Mouse (Mus musculus) granulocyte monocyte progenitor cell, adult 5-6 weeks (primary cell): ENCODE data around the gene Itga2b. TPM values are rescaled to one million over a fixed set of nuclear protein-coding genes. Genes with fewer than 3 reads are reported as not detected.

Experiments used
- ATAC-seq: replicated peaks from 2 replicates; pipeline ENCODE4 v1.8.0; 2016; ENCODE audit warnings: mild to moderate bottlenecking, moderate TSS enrichment, inconsistent platforms; ENCODE audit not compliant: poor library complexity, severe bottlenecking
- total RNA-seq, 2 experiments: library from RNA; stranded (forward) in 1 of 2; stranded (reverse) in 1 of 2; fragments of 200-712, 200-1000 nt in 1 of 2; fragments of >200 nt in 1 of 2; fragmentation: Nextera tagmentation in 1 of 2; gene quantifications; 2 replicates each; pipeline ENCODE4 v1.2.3; 2014 to 2017

The Itga2b gene
- 12.4 and 17.1 TPM in 2 replicates for total RNA-seq (2014; fragmentation: Nextera tagmentation)
- total RNA-seq (2017), result 14.4 and 14.7 TPM in 2 replicates

DNA sequence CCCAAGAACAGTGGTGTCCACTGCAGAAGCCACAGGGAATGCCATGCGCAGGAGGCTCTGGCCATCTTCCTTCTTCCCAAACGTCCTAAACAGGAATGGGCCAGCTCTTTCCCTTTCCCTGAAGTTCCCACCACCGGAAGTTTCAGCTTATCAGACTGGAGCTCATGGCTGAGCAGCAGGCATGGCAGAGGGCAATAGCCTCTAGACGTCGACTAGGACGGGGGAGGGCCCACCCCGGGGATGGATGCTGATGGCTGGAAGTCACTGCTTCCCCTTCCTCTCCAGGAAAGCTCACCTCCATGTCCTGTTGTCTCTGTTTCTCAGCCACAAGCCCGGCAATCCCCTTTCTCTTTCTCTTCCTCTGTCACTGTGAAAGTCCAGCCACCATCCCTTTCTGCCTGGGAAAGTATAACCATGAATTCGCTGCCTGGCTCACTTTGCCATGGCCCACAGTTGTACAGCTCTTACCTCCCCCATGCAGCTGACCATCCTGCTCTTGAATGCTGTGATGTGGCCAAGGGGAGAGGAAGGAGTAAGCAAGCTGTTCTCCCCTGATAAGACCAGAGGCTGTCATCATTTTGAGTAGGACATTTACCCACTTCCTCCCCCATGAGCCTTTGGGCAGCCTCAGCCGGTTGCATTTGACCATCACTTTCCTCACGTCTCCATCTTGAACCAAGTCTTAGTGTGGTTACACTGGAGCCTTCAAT, at the start of gene Itga2b:
Gene Itga2b (minus strand): TSS at position 475 of the 710 bp plus-strand sequence.
- ATAC-seq, result peak; percentile 43

DNA sequence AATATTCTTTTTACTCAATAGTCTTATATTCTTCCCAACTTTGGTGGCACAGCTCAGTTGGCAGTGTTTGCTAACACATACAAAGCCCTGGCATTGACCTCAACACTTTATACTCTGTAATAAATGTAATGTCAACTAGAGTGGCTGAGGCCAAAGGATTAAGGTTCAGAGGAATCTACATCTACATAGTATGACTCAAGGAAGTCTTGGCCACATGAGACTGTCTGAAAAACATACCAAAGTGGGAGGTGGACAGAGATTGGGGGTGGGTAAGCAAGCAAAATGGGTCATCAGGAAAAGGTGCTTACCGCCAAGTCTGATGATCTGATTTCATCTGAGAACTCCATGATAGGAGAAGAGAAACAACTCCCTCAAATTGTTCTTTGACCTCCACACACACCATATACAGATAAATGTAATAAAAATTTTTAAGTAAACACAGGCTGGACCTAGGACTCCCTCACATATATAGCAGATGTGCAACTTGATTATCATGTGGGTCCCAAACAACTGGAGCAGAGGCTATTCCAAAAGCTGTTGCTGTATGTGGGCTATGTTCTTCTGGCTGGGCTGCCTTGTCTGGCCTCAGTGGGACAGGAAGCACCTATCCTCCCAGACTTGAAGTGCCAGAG, 45.0 kb upstream of the Itga2b start:
- ATAC-seq, result no peak

- ATAC-seq, result no peak
These were observed 40.3 kb upstream of the Itga2b start for GRCm38 (mm10) chr11:102510226-102510625.

GRCm38 (mm10) chr11:102496732-102497131, 26.8 kb upstream of the Itga2b start:
- ATAC-seq, result no peak

DNA sequence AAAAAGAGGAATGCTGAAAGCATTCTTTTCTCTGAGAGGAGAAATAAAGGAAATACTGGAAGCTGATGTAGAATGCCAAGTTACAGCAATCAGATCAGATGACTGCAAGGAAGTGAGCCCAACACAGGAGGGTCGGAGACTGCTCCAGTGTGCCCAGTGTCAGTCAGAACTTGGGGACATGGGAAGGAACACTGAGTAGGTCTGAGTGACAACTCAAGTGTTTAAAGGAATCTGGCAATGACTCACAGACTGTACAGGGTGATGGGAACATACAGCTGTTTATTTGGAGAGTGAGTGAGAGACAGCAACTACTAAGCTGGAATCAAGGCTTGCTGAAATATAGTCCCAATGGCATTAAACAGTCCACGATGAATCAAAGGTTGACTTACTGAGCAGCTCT, 26.3 kb upstream of the Itga2b start:
- ATAC-seq, result no peak

- ATAC-seq, result no peak
These were observed 25.8 kb upstream of the Itga2b start for GRCm38 (mm10) chr11:102495742-102496141.

DNA sequence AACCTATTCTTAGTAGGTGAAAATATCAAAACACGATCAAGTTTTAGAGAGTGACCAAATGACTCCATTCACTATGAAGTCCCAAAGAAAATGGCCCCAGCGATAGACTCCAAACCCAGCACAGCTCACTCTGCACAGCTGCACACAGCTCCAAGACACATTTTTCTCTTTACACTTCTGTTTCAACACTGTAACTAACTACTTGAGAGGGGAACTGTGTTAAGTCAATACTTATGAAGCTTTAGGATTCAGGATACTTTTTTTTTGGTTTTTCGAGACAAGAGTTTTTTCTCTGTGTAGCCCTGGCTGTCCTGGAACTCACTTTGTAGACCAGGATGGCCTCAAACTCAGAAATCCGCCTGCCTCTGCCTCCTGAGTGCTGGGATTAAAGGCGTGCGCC, 25.2 kb upstream of the Itga2b start:
- ATAC-seq, result no peak

- no peak for ATAC-seq
These were observed 24.2 kb upstream of the Itga2b start for GRCm38 (mm10) chr11:102494063-102494650.

- no peak for ATAC-seq
These were observed 23.3 kb upstream of the Itga2b start for GRCm38 (mm10) chr11:102493241-102493640.

DNA sequence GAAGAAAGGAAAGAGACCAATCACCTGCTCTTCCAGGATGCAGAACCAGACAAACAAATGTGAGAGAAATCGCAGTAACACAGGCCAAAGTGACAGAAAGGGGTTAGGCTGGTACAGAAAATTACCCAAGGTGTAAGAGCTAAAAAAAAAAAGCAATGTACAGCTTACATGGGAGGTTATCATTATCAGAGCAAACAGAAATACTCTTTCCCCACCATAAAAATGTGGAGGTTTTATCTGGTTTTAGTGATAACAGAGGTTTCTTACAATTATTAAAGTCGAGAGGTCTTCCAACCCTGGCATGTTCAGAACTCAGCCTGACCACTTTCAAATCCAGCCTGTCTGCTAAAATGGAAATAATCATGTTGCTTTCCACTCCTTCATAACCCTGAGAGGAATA, 18.0 kb upstream of the Itga2b start:
- no peak for ATAC-seq

GRCm38 (mm10) chr11:102486733-102487386, 16.9 kb upstream of the Itga2b start:
- peak; percentile 35; the same call in 1 of the 2 replicates for ATAC-seq

- no peak for ATAC-seq
These were observed 11.9 kb upstream of the Itga2b start for GRCm38 (mm10) chr11:102481779-102482178.

DNA sequence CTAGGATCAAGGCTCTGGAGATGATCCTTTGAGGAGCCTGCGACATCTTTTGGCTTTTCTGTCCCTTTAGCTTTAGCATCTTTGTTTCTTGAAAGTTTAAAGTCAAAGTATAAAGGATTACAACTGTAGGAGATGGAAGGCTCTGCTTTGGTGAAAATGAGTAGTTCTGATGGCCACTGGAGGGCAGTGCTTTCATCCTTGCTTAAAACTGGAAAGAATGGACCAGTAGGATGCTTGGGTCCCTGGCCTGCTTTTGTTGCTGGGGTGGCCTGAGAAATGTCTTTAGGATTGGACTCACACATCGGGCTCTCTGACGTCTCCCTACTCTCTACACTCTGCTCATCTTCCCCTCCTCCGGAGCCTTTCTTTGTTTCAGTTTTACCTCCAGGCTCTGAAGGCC, 11.0 kb upstream of the Itga2b start:
- no peak for ATAC-seq

DNA sequence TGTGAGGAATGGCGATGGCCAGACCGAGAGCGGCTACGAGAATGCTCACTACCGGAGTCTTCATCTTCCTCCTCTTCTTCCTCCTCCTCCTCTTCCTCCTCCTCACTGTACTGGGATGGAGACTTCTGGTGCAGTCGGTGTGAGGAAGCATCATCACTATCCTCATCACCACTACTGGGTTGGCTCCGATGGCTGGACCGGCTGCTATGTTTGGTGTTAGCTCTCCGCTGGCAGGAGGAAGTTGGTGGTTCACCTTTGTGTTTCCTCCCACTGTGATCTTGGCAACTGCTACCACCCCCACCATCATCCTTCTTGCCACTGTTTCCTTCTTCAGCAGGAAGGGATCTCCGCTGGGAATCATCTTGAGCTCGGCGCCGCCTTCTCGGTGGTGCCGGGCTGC, 10.2 kb upstream of the Itga2b start:
- ATAC-seq, result no peak

DNA sequence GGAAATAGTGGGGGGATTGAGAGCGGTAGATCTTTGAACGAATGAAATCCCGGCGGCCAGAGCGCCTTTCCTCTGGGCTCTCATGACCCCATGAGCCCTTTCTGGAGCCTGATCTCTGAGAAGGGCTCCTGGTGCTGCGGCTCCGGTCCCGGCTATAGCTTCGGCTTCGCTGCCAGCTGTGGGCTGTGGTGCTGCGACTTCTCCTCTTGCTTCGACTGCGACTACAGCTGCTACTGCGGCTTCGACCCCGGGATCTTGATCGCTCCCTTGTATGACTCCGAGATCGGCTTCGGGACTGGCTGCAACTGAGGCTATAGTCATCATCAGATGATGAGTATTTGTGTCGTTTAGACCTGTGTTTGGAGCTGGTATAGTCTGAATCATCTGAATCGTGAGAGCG, 9.7 kb upstream of the Itga2b start:
- no peak for ATAC-seq

- no peak for ATAC-seq
These were observed 8.7 kb upstream of the Itga2b start for GRCm38 (mm10) chr11:102478671-102479070.

GRCm38 (mm10) chr11:102475027-102475426, 5.1 kb upstream of the Itga2b start:
- ATAC-seq, result no peak

DNA sequence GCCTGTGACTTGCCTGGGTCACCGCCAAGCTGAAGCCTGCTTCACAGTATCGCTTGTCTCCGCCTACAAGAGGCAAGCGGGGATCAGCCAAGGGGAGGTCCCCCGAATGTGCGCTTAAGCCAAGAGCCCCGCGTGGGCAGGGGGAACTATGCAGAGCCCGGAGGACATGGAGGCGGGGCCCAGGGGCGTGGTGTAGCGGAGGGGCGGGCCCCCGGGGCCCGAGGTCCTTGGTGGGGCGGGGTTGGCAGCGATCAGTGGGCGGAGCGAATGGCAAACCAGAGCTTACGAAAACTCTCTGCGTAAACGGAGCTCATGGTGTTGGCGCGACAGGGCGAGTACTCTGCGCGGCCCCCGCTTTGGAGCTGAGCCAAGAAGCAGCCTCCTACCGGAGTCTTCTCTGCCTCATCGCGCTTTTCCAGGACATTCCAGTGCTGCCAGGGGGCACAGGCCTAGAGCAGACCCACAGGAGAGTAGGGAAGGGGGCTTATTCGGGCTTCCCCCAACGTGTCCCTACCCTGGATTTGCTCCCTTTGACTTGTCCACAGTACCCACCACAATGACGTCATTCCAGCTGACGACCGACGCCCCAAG, 2.8 kb downstream of the Itga2b start:
- ATAC-seq, result peak; percentile 97

DNA sequence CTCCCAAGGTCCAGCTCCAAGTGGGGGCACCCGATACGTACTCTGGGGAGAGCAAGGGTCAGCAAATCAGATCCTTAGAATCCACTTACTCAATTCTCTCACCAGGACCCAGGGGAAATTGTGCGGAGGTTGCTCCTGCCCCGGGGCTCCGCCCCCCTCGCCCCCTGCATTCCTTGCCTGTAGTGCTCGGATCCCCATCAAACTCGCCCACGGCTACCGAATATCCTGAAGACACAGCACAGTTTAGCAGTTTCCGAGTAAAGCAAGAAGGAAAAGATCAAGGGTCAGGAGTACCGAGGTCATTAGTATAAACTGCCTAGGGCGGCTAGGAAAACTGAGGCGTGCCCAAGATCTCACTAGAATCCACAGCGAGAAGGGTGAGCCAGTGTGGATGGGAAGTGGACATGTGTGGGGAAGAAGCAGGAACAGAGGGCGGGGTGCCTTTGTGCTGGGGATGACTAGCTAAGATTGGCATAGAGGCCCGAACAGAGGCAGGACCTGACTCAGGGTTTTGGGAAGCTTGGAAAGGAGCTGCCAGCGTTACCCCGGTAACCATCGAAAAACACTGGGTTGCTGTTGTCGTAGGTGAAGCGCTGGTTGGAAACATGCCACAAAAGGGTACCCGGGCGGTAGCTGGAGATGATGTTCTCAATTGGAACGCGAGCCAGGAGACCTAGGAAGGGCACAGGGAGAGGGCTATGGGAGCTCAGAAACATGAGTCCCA, 4.0 kb downstream of the Itga2b start:
- no peak for ATAC-seq

- ATAC-seq, result no peak
These were observed 5.0 kb downstream of the Itga2b start for GRCm38 (mm10) chr11:102464901-102465300.
